Mouse (Mus musculus): Measurements from ENCODE around the gene Atg16l2.

- no peak for TF ChIP-seq POLR2A (IDR thresholded peaks at IDR 0.05; ENCODE audit: low read depth, low read length)
- TF ChIP-seq CTCF (IDR thresholded peaks at IDR 0.05; ENCODE audit: extremely low read depth, insufficient read depth, insufficient read length, insufficient replicate concordance), result no peak
These were observed 18.6 kb upstream of the Atg16l2 start for GRCm38 (mm10) chr7:101320399-101321217.
